Mouse (Mus musculus) frontal cortex, postnatal 10 days (tissue): ENCODE data around the gene Dcst2.
A peak's percentile ranks its signal among the peaks of the same experiment; 100 is the strongest.

Experiments
- DNase-seq, 2 experiments: peaks; one replicate each; pipeline ENCODE4 v3.0.0; 2022; ENCODE audit warnings: low spot score in 2 of 2, mixed read lengths in 1 of 2

Gene Dcst2

DNA sequence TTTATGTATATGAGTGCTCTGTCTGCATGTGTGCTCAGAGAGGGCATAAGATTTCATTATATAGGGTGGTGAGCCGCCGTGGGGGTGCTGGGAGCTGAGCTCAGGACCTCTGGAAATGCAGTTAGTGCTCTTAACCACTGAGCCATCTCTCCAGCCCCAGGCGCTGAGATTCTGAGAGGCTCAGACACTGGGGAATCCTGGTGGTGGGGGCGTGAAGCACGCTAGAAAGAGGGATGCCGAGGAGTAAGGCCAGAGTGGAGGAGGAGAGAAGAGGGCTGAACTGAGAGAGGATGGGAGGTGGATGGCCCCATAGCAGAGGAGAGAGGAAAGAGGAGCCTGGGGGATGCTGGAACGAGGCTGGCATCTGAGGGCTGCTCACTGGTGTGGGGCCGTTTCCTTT lies 2.9 kb downstream of the Dcst2 start:
- DNase-seq = no peak

DNA sequence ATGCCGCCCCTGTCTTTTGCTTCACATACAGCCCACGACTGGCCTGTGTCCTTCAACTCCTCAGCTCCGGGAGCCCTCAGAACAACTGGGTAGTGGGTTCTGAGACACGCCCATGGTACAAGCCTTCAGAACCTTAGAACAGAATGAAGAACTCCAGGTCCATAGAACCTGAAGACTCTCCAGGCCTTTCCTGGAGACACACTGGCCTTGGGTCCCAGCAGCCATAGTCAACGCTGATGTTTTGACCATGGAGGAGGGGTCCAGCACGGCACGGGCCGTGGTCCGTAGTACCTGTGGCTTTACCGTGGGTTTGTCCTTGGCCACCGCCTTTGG lies 3.3 kb downstream of the Dcst2 start, which contains the start of gene Dcst1:
TSS of gene Dcst1 (minus strand) at position 101 of the 333 bp plus-strand sequence.
- DNase-seq = no peak

DNA sequence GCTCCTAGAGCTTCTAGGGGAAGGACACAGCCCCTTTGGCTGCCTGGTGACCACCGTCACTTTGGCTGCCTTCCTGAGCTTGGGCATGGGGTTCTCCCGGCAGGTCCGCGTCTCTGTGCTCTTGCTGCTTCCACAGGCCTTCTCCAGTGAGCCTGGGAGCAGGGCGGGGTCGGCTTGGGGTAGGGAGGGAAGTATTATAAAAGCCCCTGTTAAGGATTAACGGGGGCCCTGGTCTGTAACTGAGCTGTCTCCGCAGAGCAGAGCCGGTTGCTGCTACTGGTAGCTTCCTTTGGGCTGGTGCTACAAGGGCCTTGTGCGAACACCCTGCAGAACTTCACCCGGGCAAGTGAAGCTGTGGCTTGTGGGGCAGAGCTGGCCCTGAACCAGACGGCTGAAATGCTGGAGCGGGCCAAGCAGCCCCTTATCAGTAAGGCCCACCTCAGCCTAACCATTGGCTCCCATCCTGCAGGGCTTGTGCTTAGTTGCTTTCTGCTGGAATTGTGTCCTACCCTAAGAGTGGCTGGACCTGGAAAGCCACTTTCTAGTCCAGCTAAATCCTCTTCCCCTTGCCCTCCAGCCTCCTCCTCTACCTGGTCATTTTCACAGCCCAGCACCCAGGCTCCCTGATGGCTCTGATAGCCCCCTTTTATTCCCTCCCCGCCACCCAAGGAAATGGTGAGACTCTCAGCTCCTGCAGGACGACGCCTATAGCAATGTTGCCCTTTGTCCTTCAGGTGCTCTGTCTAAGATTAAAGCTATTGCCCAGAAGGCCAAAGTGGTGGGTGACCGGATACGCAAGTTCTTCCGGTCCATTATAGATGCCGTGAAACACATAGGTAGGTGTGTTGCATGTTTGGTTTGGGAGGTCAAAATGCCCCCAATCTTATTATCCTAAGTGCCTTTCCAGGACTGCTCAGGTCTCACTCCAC lies 4.0 kb downstream of the Dcst2 start:
- DNase-seq = no peak

DNA sequence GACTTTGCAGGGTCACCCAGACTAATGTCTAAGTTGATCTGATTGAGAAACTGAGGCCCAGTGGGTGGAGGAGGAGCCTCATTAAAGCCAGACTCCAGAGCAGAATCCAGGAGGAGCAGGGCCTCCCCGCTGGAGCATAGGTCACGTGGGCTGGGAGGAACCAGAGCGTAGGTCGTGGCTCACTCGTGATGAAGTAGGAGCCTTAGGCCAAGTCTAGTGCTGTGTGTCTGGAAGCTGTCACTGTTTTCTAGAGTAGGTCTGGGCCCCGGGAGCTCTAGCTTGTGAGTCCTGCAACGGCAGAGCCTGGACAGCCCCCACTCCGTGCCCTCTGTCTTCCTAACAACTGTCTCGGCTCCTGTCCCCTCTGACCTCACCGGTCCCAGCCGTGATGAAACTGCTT lies 5.6 kb downstream of the Dcst2 start:
- no peak for DNase-seq

DNA sequence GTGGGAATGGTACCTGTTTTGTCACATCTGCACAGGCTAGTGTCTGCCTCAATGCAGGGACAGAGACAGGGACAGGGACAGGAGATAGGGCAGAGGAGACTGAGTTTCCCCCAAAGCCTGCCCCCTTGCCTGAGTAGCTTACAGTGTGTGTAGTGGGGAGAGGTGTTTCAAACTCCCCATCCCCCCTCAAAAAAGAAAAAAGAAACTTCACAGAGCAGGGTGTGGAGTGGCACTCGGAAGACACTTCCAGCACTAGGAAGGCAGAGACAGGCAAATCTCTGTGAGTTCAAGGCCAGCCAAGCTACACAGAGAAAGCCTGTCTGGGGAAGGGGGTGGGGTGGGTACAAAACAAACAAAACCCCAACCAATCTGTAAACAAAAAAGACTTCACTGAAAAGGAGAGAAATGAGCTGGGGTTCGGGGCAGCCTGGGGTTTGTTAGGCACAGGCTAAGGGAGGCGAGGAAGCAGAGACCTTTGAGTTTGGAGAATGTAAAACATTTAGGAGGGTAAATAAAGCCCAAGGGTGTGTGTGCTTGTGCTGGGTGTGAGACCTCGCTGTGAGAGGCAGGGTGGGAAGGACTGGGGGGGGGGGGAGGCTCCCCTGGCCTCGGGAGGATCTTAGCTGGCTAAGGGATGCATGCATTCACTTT lies 11.9 kb downstream of the Dcst2 start:
- no peak for DNase-seq

DNA sequence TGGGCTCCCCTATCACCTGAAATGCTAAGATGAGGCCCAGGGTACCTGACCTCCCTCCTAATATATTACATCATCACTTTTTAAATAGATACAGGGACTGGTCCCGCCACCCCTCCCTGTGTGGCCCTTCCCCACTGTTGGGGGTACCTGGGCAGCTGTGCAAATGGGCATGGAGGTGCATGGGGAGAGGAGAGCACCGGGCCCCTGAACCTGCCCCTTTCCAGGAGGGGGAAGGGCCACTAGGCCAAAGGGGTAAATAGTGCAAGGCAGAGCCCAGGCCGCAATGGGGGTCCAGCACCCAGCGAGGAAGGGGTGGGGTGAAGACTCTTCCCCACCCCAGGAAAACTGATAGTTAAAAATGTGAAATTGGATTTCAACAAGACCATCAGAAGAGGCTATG lies 16.1 kb downstream of the Dcst2 start:
- DNase-seq = no peak

DNA sequence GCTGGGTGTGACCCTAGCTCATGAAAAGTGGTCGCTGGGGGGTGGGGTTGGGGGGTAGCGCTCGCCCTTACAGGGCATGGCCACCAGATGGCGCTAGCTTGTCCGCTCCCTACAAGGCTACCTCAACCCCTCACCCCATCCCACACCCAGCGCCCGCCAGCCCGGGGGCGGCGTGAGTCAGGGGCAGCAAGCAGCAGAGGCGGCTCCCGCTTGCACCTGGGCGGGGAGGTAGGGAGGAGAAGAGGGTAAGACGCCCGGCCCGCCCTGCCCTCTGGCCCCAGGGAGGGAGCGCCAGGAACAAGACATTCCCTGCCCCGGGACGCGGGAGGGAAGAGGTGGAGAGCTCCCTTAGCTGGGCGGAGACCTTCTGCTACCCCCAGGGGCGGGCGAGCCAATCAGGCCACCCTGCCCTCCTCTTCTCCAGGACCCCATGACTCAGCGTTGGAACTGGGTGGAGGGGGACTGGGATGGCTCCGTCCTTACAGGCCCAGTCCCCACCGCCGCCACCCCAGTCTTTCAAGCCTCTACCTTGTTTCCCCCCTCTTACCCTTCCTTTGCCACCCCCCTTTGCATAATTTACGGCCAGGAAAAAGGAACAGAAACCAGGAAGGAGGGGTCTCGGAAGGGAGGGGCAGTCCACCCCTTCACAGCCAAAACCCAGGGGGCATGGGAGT lies 16.8 kb downstream of the Dcst2 start:
- DNase-seq = peak; percentile 69 to 73

DNA sequence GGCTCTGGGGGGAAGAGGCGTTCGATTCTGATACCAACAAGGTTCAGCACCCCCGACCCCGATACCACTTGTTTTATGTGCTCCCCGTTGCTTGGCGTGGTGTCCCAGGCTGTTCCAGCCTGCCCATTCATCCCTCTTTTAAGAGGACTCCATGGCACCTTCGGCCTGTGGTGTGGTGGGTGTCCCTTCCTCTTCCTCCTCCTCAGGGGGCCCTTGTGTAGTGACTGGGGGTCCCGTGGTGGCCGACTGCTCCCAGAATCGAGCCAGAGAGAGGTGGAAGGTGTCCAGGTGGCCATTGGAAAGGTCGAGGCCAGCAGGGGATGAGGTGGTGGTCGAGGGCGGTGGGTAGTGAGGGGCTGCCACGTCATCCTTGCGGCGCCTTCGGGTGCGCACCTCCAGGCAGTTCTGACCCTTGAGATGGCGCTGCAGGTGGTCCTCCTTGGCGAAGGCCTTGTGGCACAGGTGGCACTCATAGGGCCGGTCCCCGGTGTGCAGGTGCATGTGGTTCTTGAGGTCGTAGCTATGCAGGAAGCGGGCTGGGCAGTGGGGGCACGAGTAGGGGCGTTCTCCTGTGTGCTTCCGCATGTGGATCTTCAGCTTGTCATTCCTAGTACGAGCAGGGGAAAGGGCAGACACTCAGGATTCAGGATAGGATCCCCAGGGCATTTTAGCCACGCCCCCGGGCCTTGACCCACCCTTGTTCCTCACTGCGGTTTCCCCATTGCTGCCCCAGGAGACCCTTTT lies 17.8 kb downstream of the Dcst2 start:
- DNase-seq = no peak

DNA sequence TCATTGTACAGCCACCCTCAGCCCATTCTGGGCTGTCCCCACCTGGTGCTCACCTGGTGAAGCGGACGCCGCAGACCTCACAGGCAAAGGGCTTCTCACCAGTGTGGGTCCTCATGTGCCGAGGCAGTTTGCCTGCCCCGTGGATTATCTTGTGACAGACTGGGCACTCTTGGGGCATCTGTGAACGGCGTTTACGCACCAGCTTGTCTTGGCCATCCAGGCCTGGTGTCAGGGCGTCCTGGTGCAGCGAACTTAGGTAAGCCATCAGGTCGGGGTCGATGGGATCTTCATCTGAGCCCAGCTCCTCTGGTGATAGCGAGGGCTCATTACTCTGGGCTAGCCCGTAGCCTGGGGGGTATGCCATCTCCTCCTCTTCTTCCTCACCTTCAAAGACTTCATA lies 18.5 kb downstream of the Dcst2 start:
- no peak for DNase-seq

DNA sequence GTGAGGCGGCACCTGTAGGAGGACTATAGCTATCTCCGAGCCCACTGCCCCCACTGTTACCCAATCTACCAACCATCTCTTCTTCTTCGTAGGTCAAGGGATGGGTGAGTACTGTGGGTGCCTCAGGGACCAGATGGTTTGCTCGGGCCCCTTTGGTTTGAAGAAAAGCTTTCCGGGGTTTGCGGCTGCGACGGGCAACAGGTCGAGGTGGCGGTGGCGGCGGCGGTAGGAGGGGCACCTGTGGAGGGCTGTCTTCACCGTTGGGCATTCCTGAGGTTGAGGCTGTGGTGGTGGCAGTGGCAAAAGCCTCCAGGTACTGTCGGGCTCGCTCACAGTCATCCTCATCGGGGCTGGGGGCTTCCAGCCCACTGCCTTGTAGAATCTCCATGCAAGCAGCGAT lies 18.9 kb downstream of the Dcst2 start:
- no peak for DNase-seq

DNA sequence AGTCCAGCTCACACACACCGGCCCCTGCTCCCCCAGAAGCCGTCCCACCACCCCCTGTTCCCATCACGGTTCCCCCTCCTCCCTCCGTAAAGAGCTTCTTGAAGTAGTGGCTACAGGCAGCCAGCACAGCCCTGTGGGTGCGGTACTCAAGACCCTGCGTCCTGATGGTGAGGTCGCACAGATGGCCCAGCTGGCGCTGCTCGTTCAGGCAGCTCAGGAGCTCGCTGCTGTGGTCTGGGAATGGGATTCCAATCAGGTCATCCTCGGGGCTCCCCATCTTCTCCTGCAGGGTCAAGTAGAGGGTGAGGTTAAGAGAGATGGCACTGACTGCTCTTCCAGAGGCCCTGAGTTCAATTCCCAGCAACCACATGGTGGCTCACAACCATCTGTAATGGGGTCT lies 19.5 kb downstream of the Dcst2 start:
- no peak for DNase-seq

DNA sequence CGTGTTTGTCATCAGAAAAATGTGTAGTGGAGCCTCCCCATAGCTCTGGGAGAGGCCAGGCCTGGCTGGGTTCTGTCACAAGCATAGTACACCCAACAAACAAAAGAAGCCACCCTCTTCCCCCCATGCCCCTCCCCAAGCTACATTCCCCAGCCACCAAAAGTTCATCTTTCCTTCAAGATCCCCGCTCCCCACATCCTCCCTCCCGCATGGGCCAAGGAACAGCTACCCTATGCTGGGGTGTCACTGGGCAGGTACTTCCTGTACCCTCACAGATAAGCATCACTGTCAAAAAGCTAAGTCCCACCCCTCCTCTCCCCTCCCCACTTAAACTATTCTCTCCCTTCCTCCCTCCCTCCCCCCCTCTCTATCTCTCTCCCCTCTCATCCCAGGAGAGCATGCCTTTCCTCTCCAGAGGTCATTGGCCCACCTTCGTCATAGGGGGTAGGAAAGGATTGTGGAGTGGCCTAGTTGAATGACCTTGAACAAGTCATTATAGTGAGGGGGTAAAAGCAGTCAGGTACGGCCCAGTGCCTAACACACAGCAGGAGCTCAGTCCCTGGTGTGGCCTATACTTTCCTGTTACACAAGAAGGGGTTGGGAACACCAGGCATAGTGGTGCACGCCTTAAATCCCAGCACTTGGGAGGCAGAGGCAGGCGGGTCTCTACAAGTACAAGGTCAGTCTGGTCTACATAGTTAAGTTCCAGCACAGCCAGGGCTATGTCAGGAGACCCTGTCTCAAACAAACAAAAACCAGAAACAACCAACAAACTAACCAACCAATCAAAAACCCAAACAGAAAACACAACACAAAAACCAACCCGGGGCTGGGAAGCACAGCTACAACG lies 20.5 kb downstream of the Dcst2 start:
- no peak for DNase-seq

DNA sequence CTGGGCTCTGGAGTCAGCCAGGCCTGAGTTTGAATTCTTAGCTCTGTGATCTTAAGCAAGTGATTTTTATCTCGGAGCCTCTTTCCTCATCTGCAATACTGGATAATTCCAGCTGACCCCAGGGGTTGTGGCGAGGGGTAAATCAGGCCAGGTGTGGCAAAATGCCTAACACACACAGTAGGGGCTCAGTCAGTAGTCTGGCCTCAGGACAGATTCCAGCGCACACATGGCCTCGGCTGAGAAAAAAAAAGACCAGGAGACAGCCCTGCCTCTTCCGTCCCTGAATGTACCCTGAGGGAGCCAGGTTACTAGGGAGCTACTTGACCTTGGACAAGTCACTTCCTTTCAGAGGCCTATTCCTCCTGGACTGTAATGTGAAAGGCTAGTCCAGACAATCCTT lies 21.2 kb downstream of the Dcst2 start:
- no peak for DNase-seq

DNA sequence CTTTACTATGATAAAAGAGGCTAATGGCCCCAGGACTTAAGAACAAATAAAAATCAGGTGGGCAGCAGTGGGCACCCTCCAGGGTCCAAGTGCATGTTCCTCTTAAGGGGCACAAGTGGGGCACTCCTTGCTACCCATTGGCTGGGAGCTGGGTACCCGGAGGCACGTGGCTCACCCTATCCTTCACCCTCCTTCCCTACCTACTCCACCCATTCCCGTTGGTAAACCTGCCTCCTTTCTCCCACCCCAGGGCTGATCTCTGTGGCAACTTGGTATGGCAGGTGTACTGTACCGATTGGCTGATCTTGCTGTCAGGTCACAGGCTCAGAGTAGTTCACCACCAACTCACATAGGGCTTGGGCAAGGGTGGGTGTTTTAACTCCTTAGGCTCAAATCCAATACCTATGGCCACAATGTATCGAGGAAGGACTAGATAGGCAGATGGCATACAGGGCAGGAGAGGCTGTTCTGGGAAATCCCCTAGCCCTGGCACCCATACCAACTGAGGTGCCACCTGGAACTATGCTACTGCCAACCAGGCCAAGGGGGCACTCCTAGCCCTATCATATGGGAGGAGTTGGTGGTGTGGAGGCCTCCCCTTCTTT lies 22.0 kb downstream of the Dcst2 start:
- no peak for DNase-seq

DNA sequence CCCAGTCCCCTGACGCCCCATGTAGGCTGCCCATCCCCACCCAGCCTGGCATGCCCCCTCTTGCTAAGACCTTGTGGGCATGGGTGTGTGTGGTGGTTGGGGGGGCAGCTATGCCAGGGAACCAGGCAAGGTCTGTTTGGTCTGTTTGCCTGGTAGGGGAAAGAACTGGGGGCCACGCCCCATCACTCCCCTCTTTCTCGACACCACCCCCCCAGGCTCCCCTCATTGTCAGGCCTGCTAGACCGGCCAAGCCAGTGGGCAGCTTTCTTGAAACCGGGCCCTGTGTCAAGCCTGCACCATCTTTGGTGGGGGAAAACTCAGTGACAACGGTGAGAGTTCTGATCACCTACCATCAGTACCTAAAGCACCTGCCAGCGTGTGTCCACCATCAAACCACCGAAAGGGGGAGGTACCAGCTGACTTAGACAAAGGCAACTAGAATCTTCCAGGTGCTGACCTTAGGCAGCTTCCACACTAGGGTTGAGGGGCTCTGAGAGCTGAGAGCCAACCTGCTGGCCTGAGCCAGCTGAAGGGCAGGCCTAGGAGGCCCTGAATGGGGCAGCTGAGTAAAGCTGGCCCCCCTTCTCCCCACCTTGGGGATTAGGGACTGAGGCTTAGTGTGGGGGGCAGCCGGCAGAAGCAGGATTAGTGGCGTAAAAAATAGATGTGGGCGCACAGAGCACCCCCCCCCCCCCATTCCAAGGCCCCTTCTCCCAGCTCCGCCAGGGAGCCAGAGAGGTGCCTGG lies 22.7 kb downstream of the Dcst2 start:
- DNase-seq = no peak

DNA sequence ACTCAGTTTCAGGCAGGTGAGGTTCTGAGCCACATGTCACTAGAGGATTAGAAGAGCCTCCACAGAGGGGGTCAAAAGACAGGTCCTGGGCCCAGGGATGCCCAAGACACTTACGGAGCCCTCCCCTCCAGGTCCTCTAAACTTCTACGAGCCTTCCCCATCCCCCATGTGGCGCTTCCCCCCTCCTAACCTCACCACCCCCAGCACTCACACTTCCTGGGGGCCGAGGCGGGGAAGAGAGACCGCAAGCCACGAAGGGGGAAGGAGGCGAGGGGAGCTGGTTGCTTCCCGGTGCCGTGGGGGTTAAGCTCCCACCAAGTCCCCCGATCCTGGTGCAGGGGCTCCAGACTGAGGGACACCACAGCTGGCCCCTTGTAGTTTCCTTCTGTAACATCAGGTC lies 23.7 kb downstream of the Dcst2 start:
- no peak for DNase-seq

DNA sequence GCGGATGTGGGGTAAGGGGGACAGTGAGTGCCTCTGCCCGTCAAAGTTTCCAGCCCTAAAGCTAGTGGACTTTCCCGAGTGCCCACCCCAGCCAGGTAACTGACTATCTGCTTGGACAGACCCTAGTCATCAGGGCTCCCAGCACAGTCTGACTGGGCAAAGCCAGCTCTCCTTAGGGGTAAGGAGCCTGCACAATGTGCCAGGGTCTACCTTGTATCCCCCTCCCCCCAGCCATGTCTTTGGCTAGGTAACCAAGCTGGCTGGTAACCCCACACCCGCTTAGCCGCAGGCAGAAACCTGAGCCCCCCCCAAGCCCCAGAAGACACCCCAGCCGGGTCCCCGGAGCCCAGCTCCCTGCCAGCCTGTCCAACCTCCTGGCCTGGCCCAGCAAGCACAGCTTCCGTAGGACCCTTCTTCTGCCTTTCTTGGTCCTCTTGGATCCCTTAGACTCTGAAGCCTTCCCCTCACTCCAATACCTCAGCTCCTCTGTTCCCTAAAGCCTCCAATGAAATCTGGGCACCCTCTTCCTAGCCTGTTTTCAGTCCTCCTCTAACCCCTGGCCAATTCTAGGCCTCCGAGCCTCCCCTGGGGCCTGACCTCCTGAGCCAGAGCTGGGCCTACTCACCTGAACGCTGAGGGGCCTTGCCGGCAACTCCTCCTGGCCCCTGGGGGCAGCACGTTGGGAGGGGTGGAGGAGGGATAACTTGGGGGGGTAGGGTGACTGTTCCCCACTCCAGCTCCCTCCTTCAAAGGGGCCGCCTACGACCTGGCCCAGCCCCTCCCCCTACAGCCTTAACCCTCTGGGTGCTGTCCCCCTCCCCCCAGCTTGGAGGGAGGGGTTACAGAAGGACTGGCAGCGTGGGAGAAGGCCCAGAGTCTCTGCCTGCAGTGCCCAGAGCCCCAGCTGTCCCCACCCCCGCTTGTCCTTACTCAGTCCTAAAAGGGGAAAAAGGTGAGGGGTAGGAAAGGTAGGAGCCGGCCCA lies 25.0 kb downstream of the Dcst2 start:
- DNase-seq = no peak

DNA sequence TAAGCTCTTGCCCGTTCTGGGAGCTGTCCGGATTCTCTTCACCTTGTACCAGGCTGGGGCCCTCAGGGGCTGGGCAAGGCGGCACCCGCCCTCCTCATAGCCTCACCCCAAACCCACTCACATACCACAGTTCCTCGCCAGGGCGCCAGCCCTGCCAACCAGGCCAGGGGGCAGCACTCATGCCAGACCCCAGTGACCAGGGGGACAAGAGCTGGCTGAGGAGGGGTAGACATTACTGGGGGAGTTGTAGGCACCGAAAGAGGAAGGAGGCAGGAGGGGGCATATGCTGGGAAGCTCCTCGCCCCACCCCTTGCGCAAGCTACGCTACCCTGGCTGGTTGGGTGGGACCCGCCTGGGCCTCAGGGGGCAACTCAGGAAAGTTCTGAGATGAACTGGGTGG lies 25.9 kb downstream of the Dcst2 start:
- no peak for DNase-seq
